Comparison of ENCODE assay signal across 9 mouse cellular contexts in genomic region chr11:24414804-24415203, GRCm38 (mm10).
DNase-seq lines count a peak whose midpoint lies in the region; ATAC-seq and TF ChIP-seq lines count a peak whose summit lies in the region.
"Had no signal": no experiment of that assay in that cellular context is flagged by ENCODE, and none has a peak within 500 bp of the region (broad histone marks: within the 10 kb centered on the region; RNA-seq: fewer than 3 reads in every experiment).

No protein-coding gene starts in this region.

- H3K79me2 ChIP-seq in heart, adult 2 months (replicated peaks; ENCODE audit: control insufficient read depth, insufficient read depth, low read length): no peaks in the 10 kb centered on the region

- H3K9ac ChIP-seq in heart, adult 2 months (ENCODE audit: low read depth, low read length): no peak overlapping the region
- no peak overlapping the region for H3K9ac ChIP-seq in lung, embryonic 14.5 days
- H3K9ac ChIP-seq in hindbrain, embryonic 13.5 days: no peak overlapping the region
- H3K9ac ChIP-seq: neural tube, embryonic 12.5 days had no signal

- no peak overlapping the region for H3K4me3 ChIP-seq in heart, adult 2 months
- no peak overlapping the region for H3K4me3 ChIP-seq in lung, embryonic 14.5 days (ENCODE audit: low read depth, low read length)
- no peak overlapping the region for H3K4me3 ChIP-seq in lung, adult 2 months (replicated peaks; ENCODE audit: extremely low read depth, low read depth, low read length)
- H3K4me3 ChIP-seq in hindbrain, embryonic 13.5 days: no peak overlapping the region
- H3K4me3 ChIP-seq: neural tube, embryonic 12.5 days had no signal

- H3K27ac ChIP-seq in heart, adult 2 months: no peak overlapping the region
- no peak overlapping the region for H3K27ac ChIP-seq in lung, embryonic 14.5 days (ENCODE audit: low read depth)
- no peak overlapping the region for H3K27ac ChIP-seq in hindbrain, embryonic 13.5 days
- H3K27ac ChIP-seq: neural tube, embryonic 12.5 days had no signal

- no peak for ATAC-seq in lung, embryonic 14.5 days (ENCODE audit: insufficient read depth)
- ATAC-seq in megakaryocyte progenitor cell, adult 5-6 weeks (replicated peaks; ENCODE audit: poor library complexity): peak; percentile 94
- ATAC-seq in hindbrain, embryonic 13.5 days (ENCODE audit: low FRiP score): no peak

- intact Hi-C loops in heart, adult 2 months (cut with DNase I): loop anchor here (5.0 kb wide), 1 partner anchor 887 kb away; no protein-coding TSS in a partner anchor
- intact Hi-C loops in heart, postnatal 25 days (cut with DNase I): loop anchor here (2.0 kb wide), 1 partner anchor 886 kb away; no protein-coding TSS in a partner anchor

- no peak overlapping the region for H3K4me2 ChIP-seq in lung, embryonic 14.5 days
- H3K4me2 ChIP-seq in hindbrain, embryonic 13.5 days: no peak overlapping the region
- H3K4me2 ChIP-seq: neural tube, embryonic 12.5 days had no signal

- H3K27me3 ChIP-seq in heart, adult 2 months (ENCODE audit: control insufficient read depth, insufficient read depth, low read length): no peaks in the 10 kb centered on the region
- H3K27me3 ChIP-seq in lung, embryonic 14.5 days (ENCODE audit: insufficient read depth, low read length): no peaks in the 10 kb centered on the region
- H3K27me3 ChIP-seq in hindbrain, embryonic 13.5 days: no peaks in the 10 kb centered on the region
- H3K27me3 ChIP-seq: neural tube, embryonic 12.5 days had no signal

- DNase-seq in heart, adult 2 months: no peak
- no peak for DNase-seq in heart, postnatal 25 days (ENCODE audit: low spot score)
- DNase-seq in lung, embryonic 14.5 days: peak; percentile 64
- DNase-seq in lung, adult 2 months: no peak
- DNase-seq in WW6 (ENCODE audit: low read depth, low spot score): peak; percentile 9
- DNase-seq in cerebellum, adult 9-11 months: no peak

- no peak for TF ChIP-seq POLR2A in heart, adult 2 months (IDR thresholded peaks at IDR 0.05; ENCODE audit: insufficient read depth, low read depth, low read length)
- TF ChIP-seq POLR2A in lung, adult 2 months (IDR thresholded peaks at IDR 0.05; ENCODE audit: borderline replicate concordance, extremely low read depth, low read depth, low read length): no peak

- H3K9me3 ChIP-seq in lung, embryonic 14.5 days (ENCODE audit: low read depth, low read length): no peaks in the 10 kb centered on the region
- no peaks in the 10 kb centered on the region; the same call in 1 of the 2 replicates for H3K9me3 ChIP-seq in hindbrain, embryonic 13.5 days

- H3K36me3 ChIP-seq in heart, adult 2 months (ENCODE audit: control insufficient read depth, insufficient read depth, low read length): no peaks in the 10 kb centered on the region
- no peaks in the 10 kb centered on the region for H3K36me3 ChIP-seq in lung, embryonic 14.5 days (ENCODE audit: insufficient read depth)
- H3K36me3 ChIP-seq in hindbrain, embryonic 13.5 days: no peaks in the 10 kb centered on the region
- H3K36me3 ChIP-seq: neural tube, embryonic 12.5 days had no signal

- no peak for TF ChIP-seq EP300 in heart, adult 2 months (IDR thresholded peaks at IDR 0.05; ENCODE audit: insufficient read depth, low read depth, low read length)

- TF ChIP-seq CTCF in heart, adult 2 months (IDR thresholded peaks at IDR 0.05): peak; percentile 83
- TF ChIP-seq CTCF in lung, embryonic 14.5 days (IDR thresholded peaks at IDR 0.05; ENCODE audit: low read depth): peak; percentile 68
- no peak for TF ChIP-seq CTCF in lung, adult 2 months (IDR thresholded peaks at IDR 0.05; ENCODE audit: insufficient read depth, low read length)

- no peaks in the 10 kb centered on the region for H3K4me1 ChIP-seq in heart, adult 2 months (ENCODE audit: control insufficient read depth, insufficient read depth, low read length)
- no peaks in the 10 kb centered on the region for H3K4me1 ChIP-seq in lung, embryonic 14.5 days (ENCODE audit: insufficient read depth)
- H3K4me1 ChIP-seq in lung, adult 2 months (ENCODE audit: control insufficient read depth, insufficient read depth, low read length): no peaks in the 10 kb centered on the region
- no peaks in the 10 kb centered on the region for H3K4me1 ChIP-seq in hindbrain, embryonic 13.5 days (replicated peaks)
- H3K4me1 ChIP-seq: neural tube, embryonic 12.5 days had no signal

Comparison
In these comparisons a context has a peak if more than half of its experiments do, and no peak if none do; other contexts are left out.
1. DNase-seq: peak in lung, embryonic 14.5 days (single experiment) and WW6 (single experiment); none in heart, adult 2 months (0 of 2), heart, postnatal 25 days (single experiment), lung, adult 2 months (single experiment) and cerebellum, adult 9-11 months (single experiment).